Comparison of ENCODE assay signal across 26 mouse cellular contexts in genomic region chr1:69956606-69957005, GRCm38 (mm10).
DNase-seq lines count a peak whose midpoint lies in the region; ATAC-seq and TF ChIP-seq lines count a peak whose summit lies in the region.
"Had no signal": no experiment of that assay in that cellular context is flagged by ENCODE, and none has a peak within 500 bp of the region (broad histone marks: within the 10 kb centered on the region; RNA-seq: fewer than 3 reads in every experiment).

No protein-coding gene starts in this region.

- 36% methylated on average over 3 of the region's 3 CpGs for WGBS in forebrain, embryonic 14.5 days
- WGBS in forebrain, embryonic 15.5 days: 38% methylated on average over 3 of the region's 3 CpGs
- 30% methylated on average over 3 of the region's 3 CpGs for WGBS in lung, embryonic 14.5 days

- no peaks in the 10 kb centered on the region for H3K36me3 ChIP-seq in forebrain, embryonic 14.5 days (ENCODE audit: control insufficient read depth, insufficient read depth, low read length)
- H3K36me3 ChIP-seq in forebrain, embryonic 15.5 days: no peaks in the 10 kb centered on the region
- H3K36me3 ChIP-seq in lung, embryonic 14.5 days (ENCODE audit: insufficient read depth): no peaks in the 10 kb centered on the region
- H3K36me3 ChIP-seq: embryonic facial prominence, embryonic 15.5 days; G1E; heart, embryonic 10.5 days; heart, embryonic 13.5 days had no signal

- no peak for TF ChIP-seq CTCF in lung, embryonic 14.5 days (IDR thresholded peaks at IDR 0.05; ENCODE audit: low read depth)

- H3K4me1 ChIP-seq in forebrain, embryonic 14.5 days (ENCODE audit: control insufficient read depth, insufficient read depth, low read length): no peaks in the 10 kb centered on the region
- H3K4me1 ChIP-seq in forebrain, embryonic 15.5 days: no peaks in the 10 kb centered on the region
- H3K4me1 ChIP-seq in lung, embryonic 14.5 days (ENCODE audit: insufficient read depth): no peaks in the 10 kb centered on the region
- H3K4me1 ChIP-seq: embryonic facial prominence, embryonic 15.5 days; heart, embryonic 10.5 days; heart, embryonic 13.5 days had no signal

- intact Hi-C loops in left cerebral cortex, postnatal 4 days (cut with DNase I): no loop called here

- no peaks in the 10 kb centered on the region for H3K9me3 ChIP-seq in forebrain, embryonic 14.5 days (replicated peaks; ENCODE audit: control insufficient read depth, low read length)
- H3K9me3 ChIP-seq in forebrain, embryonic 15.5 days: no peaks in the 10 kb centered on the region
- no peaks in the 10 kb centered on the region for H3K9me3 ChIP-seq in lung, embryonic 14.5 days (ENCODE audit: low read depth, low read length)
- H3K9me3 ChIP-seq: embryonic facial prominence, embryonic 15.5 days; G1E; heart, embryonic 10.5 days; heart, embryonic 13.5 days had no signal

- DNase-seq in forebrain, embryonic 14.5 days (ENCODE audit: low spot score): peak; percentile 38
- DNase-seq in lung, embryonic 14.5 days: peak; percentile 56
- DNase-seq in lung, postnatal 25 days (ENCODE audit: low spot score): no peak
- peak; percentile 1 for DNase-seq in brain, adult 2 months (ENCODE audit: low read depth, low spot score)
- no peak for DNase-seq in left cerebral cortex, postnatal 4 days
- DNase-seq: adrenal gland, postnatal 10 days; adrenal gland, postnatal 36 days; B cell, adult 2 months; cerebellum, adult 11-12 months; cerebellum, adult 8-10 months; cerebellum, postnatal 36 days; embryo, embryonic 11 days; gastrocnemius, postnatal 10 days; gastrocnemius, postnatal 36 days; heart, adult 2 months; heart, postnatal 14 days; heart, postnatal 4 days had no signal

- H3K9ac ChIP-seq in forebrain, embryonic 14.5 days (ENCODE audit: low read length): no peak overlapping the region
- no peak overlapping the region for H3K9ac ChIP-seq in forebrain, embryonic 15.5 days (replicated peaks)
- H3K9ac ChIP-seq in lung, embryonic 14.5 days: no peak overlapping the region
- H3K9ac ChIP-seq: embryonic facial prominence, embryonic 15.5 days; heart, embryonic 13.5 days had no signal

- no peak for ATAC-seq in forebrain, embryonic 14.5 days
- ATAC-seq in forebrain, embryonic 15.5 days (replicated peaks): no peak
- ATAC-seq in lung, embryonic 14.5 days (ENCODE audit: insufficient read depth): no peak
- ATAC-seq: forebrain, embryonic 16.5 days; intestine, postnatal 0 days; Patski had no signal

- H3K4me2 ChIP-seq in forebrain, embryonic 14.5 days (ENCODE audit: low read length): no peak overlapping the region
- H3K4me2 ChIP-seq in forebrain, embryonic 15.5 days (replicated peaks): no peak overlapping the region
- no peak overlapping the region for H3K4me2 ChIP-seq in lung, embryonic 14.5 days
- H3K4me2 ChIP-seq: embryonic facial prominence, embryonic 15.5 days; heart, embryonic 13.5 days had no signal

- no peaks in the 10 kb centered on the region for H3K27me3 ChIP-seq in forebrain, embryonic 14.5 days (replicated peaks; ENCODE audit: control insufficient read depth, insufficient read depth, low read length)
- no peaks in the 10 kb centered on the region for H3K27me3 ChIP-seq in forebrain, embryonic 15.5 days
- no peaks in the 10 kb centered on the region for H3K27me3 ChIP-seq in lung, embryonic 14.5 days (ENCODE audit: insufficient read depth, low read length)
- H3K27me3 ChIP-seq: CH12.LX; embryonic facial prominence, embryonic 15.5 days; heart, embryonic 13.5 days; Patski had no signal

- no peak overlapping the region for H3K27ac ChIP-seq in forebrain, embryonic 14.5 days (ENCODE audit: low read depth, low read length)
- no peak overlapping the region for H3K27ac ChIP-seq in forebrain, embryonic 15.5 days (replicated peaks)
- H3K27ac ChIP-seq in lung, embryonic 14.5 days (ENCODE audit: low read depth): no peak overlapping the region
- H3K27ac ChIP-seq: embryonic facial prominence, embryonic 15.5 days; heart, adult 2 months; heart, embryonic 10.5 days; heart, embryonic 13.5 days had no signal

- no peak overlapping the region for H3K4me3 ChIP-seq in forebrain, embryonic 14.5 days (ENCODE audit: low read depth, low read length)
- no peak overlapping the region for H3K4me3 ChIP-seq in forebrain, embryonic 15.5 days
- H3K4me3 ChIP-seq in lung, embryonic 14.5 days (ENCODE audit: low read depth, low read length): no peak overlapping the region
- H3K4me3 ChIP-seq: embryonic facial prominence, embryonic 15.5 days; heart, adult 2 months; heart, embryonic 10.5 days; heart, embryonic 13.5 days had no signal

Comparison
In these comparisons a context has a peak if more than half of its experiments do, and no peak if none do; other contexts are left out.
1. DNase-seq: peak in forebrain, embryonic 14.5 days (single experiment), lung, embryonic 14.5 days (single experiment) and brain, adult 2 months (single experiment); none in lung, postnatal 25 days (single experiment) and left cerebral cortex, postnatal 4 days (single experiment).